Mouse (Mus musculus) adrenal gland, postnatal 4 days (tissue): ENCODE measurements at regions not wholly inside any gene's neighbourhood (a gene's known extent, or its start where the extent isn't known, plus 50 kb on each side); places are given as distances from the start of the nearest gene placed in this dataset.
"Not testable (repeated sequence)": the region's sequence is repeated elsewhere in the genome, so short reads cannot be mapped to it uniquely, and the experiment has no call there.

ENCODE experiments used
- DNase-seq, 2 experiments: peaks; one replicate each; pipeline ENCODE4 v3.0.0; 2021 to 2022; ENCODE audit warnings: low spot score in 2 of 2, mixed read lengths in 2 of 2

- DNase-seq = no peak
These were observed 52.2 kb upstream of the Nmd3 start for GRCm38 (mm10) chr3:69669541-69669940.

- DNase-seq = no peak
These were observed 54.0 kb upstream of the Nmd3 start for GRCm38 (mm10) chr3:69667820-69668219.

GRCm38 (mm10) chr3:69667359-69667758 is 54.4 kb upstream of the Nmd3 start:
- DNase-seq = no peak

- no peak for DNase-seq
These were observed 57.5 kb upstream of the Nmd3 start for GRCm38 (mm10) chr3:69664277-69664676.

GRCm38 (mm10) chr3:69658185-69658584 is 59.4 kb upstream of the B3galnt1 start:
- no peak for DNase-seq

GRCm38 (mm10) chr3:69657570-69657969 is 58.8 kb upstream of the B3galnt1 start:
- DNase-seq = no peak

GRCm38 (mm10) chr3:69655651-69656050 is 56.9 kb upstream of the B3galnt1 start:
- DNase-seq = not testable (repeated sequence)

- no peak for DNase-seq
These were observed 56.2 kb upstream of the B3galnt1 start for GRCm38 (mm10) chr3:69655001-69655400.

- DNase-seq = peak in 1 of 2 experiments; percentile 15
These were observed 54.6 kb upstream of the B3galnt1 start for GRCm38 (mm10) chr3:69653361-69653760.

GRCm38 (mm10) chr3:69649561-69649960 is 50.8 kb upstream of the B3galnt1 start:
- DNase-seq = no peak
